Mouse (Mus musculus): ENCODE measurements around the gene Gm136.

Gene Gm136

GRCm38 (mm10) chr4:34715062-34715461 lies 41.0 kb downstream of the Gm136 start:
- no peak for DNase-seq (ENCODE audit: low spot score in 2 of 2)

GRCm38 (mm10) chr4:34708127-34708526 lies 47.9 kb downstream of the Gm136 start:
- DNase-seq (ENCODE audit: low spot score in 2 of 2): no peak

- DNase-seq (ENCODE audit: low spot score in 2 of 2): no peak
Observed at GRCm38 (mm10) chr4:34707248-34707647, 48.8 kb downstream of the Gm136 start.

- DNase-seq (ENCODE audit: low spot score in 2 of 2): no peak
Observed at GRCm38 (mm10) chr4:34703029-34703428, 53.0 kb downstream of the Gm136 start.

- no peak for DNase-seq (ENCODE audit: low spot score in 2 of 2)
Observed at GRCm38 (mm10) chr4:34702231-34702630, 53.8 kb downstream of the Gm136 start.

GRCm38 (mm10) chr4:34701528-34701927 lies 54.5 kb downstream of the Gm136 start:
- DNase-seq (ENCODE audit: low spot score in 2 of 2): peak; percentile 22 to 76
